Mouse (Mus musculus): ENCODE results near the gene C1qc. TPM values are rescaled to one million over a fixed set of nuclear protein-coding genes. Genes with fewer than 3 reads are reported as not detected.
A peak's percentile ranks its signal among the peaks of the same experiment; 100 is the strongest.

Gene C1qc
- polyA plus RNA-seq, 1 experiment from 2014 or later = 18.5 TPM

GRCm38 (mm10) chr4:136911804-136912203, 18.9 kb upstream of the C1qc start:
- peak overlapping the region; percentile 14 for H3K4me3 ChIP-seq
- 38% methylated on average over 9 of the region's 9 CpGs for WGBS
- H3K36me3 ChIP-seq = no peaks in the 10 kb centered on the region
- DNase-seq (ENCODE audit: low spot score) = no peak
- H3K27me3 ChIP-seq (ENCODE audit: insufficient read depth, poor library complexity, severe bottlenecking) = peaks cover 64% of the 10 kb centered on the region
- peaks cover 41% of the 10 kb centered on the region for H3K4me1 ChIP-seq (replicated peaks)
- peak overlapping the region; percentile 30; the same call in 1 of the 2 replicates for H3K27ac ChIP-seq
- no peaks in the 10 kb centered on the region for H3K9me3 ChIP-seq

GRCm38 (mm10) chr4:136911211-136911646, 18.4 kb upstream of the C1qc start:
- peak overlapping the region; percentile 30; the same call in 1 of the 2 replicates for H3K27ac ChIP-seq
- H3K4me1 ChIP-seq (replicated peaks) = peaks cover 38% of the 10 kb centered on the region
- H3K36me3 ChIP-seq = no peaks in the 10 kb centered on the region
- H3K9me3 ChIP-seq = no peaks in the 10 kb centered on the region
- peak; percentile 56 for DNase-seq (ENCODE audit: low spot score)
- H3K27me3 ChIP-seq (ENCODE audit: insufficient read depth, poor library complexity, severe bottlenecking) = peaks cover 70% of the 10 kb centered on the region
- 2% methylated on average over 17 of the region's 17 CpGs for WGBS
- peak overlapping the region; percentile 14 for H3K4me3 ChIP-seq

- peaks cover 84% of the 10 kb centered on the region for H3K27me3 ChIP-seq (ENCODE audit: insufficient read depth, poor library complexity, severe bottlenecking)
- DNase-seq (ENCODE audit: low spot score) = no peak
- H3K36me3 ChIP-seq = no peaks in the 10 kb centered on the region
- H3K4me3 ChIP-seq = no peak overlapping the region
- no peak overlapping the region for H3K27ac ChIP-seq
- no peaks in the 10 kb centered on the region for H3K9me3 ChIP-seq
- peaks cover 36% of the 10 kb centered on the region for H3K4me1 ChIP-seq (replicated peaks)
Observed at GRCm38 (mm10) chr4:136907809-136908208, 14.9 kb upstream of the C1qc start.

- Histone ChIP-seq H3K27me3 (ENCODE audit: insufficient read depth, poor library complexity, severe bottlenecking) (peaks cover 83% of the 10 kb centered on the region), H3K27ac (no peak overlapping the region)
- 16% methylated on average over 7 of the region's 7 CpGs for WGBS
Observed at GRCm38 (mm10) chr4:136907033-136907432, 14.2 kb upstream of the C1qc start.

GRCm38 (mm10) chr4:136904767-136905539, 12.1 kb upstream of the C1qc start:
- H3K27me3 ChIP-seq (ENCODE audit: insufficient read depth, poor library complexity, severe bottlenecking) = peaks cover 64% of the 10 kb centered on the region
- H3K4me1 ChIP-seq (replicated peaks) = peaks cover 13% of the 10 kb centered on the region
- WGBS = under 1% methylated on average over 23 of the region's 23 CpGs
- peak overlapping the region; percentile 31 for H3K4me3 ChIP-seq
- no peaks in the 10 kb centered on the region for H3K36me3 ChIP-seq
- no peak overlapping the region for H3K27ac ChIP-seq
- DNase-seq (ENCODE audit: low spot score) = no peak
- no peaks in the 10 kb centered on the region for H3K9me3 ChIP-seq

More at GRCm38 (mm10) chr4:136907033-136907432, 14.2 kb upstream of the C1qc start:
- Histone ChIP-seq H3K4me3 (no peak overlapping the region), H3K9me3 (no peaks in the 10 kb centered on the region), H3K36me3 (no peaks in the 10 kb centered on the region), H3K4me1 (replicated peaks) (peaks cover 28% of the 10 kb centered on the region)
- DNase-seq (ENCODE audit: low spot score) = peak; percentile 55

GRCm38 (mm10) chr4:136899154-136899553, 6.3 kb upstream of the C1qc start:
- Histone ChIP-seq H3K9me3 (no peaks in the 10 kb centered on the region), H3K4me3 (no peak overlapping the region), H3K36me3 (no peaks in the 10 kb centered on the region), H3K27ac (no peak overlapping the region), H3K4me1 (replicated peaks) (peaks cover 15% of the 10 kb centered on the region), H3K27me3 (ENCODE audit: insufficient read depth, poor library complexity, severe bottlenecking) (peaks cover 65% of the 10 kb centered on the region)
- WGBS = 62% methylated on average over 7 of the region's 7 CpGs
- no peak for DNase-seq (ENCODE audit: low spot score)

- Histone ChIP-seq H3K4me3 (no peak within 1 kb of the TSS), H3K36me3 (no peaks in the 10 kb centered on the region), H3K9me3 (no peaks in the 10 kb centered on the region), H3K27ac (no peak within 1 kb of the TSS), H3K4me1 (replicated peaks) (peaks cover 17% of the 10 kb centered on the region), H3K27me3 (ENCODE audit: insufficient read depth, poor library complexity, severe bottlenecking) (peaks cover 64% of the 10 kb centered on the region)
- no peak for DNase-seq (ENCODE audit: low spot score)
- 81% methylated on average over 9 of the region's 9 CpGs for WGBS
Observed at GRCm38 (mm10) chr4:136898637-136899036, 5.8 kb upstream of the C1qc start, which contains the start of gene C1qa. TSS of gene C1qa (minus strand) at chr4:136898803.

GRCm38 (mm10) chr4:136898084-136898598, 5.3 kb upstream of the C1qc start:
- no peak overlapping the region for H3K27ac ChIP-seq
- H3K27me3 ChIP-seq (ENCODE audit: insufficient read depth, poor library complexity, severe bottlenecking) = peaks cover 66% of the 10 kb centered on the region
- no peak for DNase-seq (ENCODE audit: low spot score)
- H3K4me1 ChIP-seq (replicated peaks) = peaks cover 17% of the 10 kb centered on the region
- H3K4me3 ChIP-seq = no peak overlapping the region
- no peaks in the 10 kb centered on the region for H3K9me3 ChIP-seq
- no peaks in the 10 kb centered on the region for H3K36me3 ChIP-seq
- WGBS = 72% methylated on average over 9 of the region's 9 CpGs

GRCm38 (mm10) chr4:136896461-136896860, 3.6 kb upstream of the C1qc start:
- Histone ChIP-seq H3K36me3 (no peaks in the 10 kb centered on the region), H3K27me3 (ENCODE audit: insufficient read depth, poor library complexity, severe bottlenecking) (peaks cover 71% of the 10 kb centered on the region), H3K4me3 (no peak overlapping the region), H3K27ac (no peak overlapping the region), H3K9me3 (no peaks in the 10 kb centered on the region), H3K4me1 (replicated peaks) (peaks cover 17% of the 10 kb centered on the region)
- 35% methylated on average over 10 of the region's 10 CpGs for WGBS
- DNase-seq (ENCODE audit: low spot score) = no peak

- H3K27me3 ChIP-seq (ENCODE audit: insufficient read depth, poor library complexity, severe bottlenecking) = peaks cover 77% of the 10 kb centered on the region
- H3K4me1 ChIP-seq (replicated peaks) = peaks cover 17% of the 10 kb centered on the region
- H3K36me3 ChIP-seq = no peaks in the 10 kb centered on the region
- DNase-seq (ENCODE audit: low spot score) = no peak
- H3K4me3 ChIP-seq = peak overlapping the region; percentile 29
- 7% methylated on average over 15 of the region's 15 CpGs for WGBS
- H3K27ac ChIP-seq = 0 out of 2 replicates have a peak overlapping the region, but pooled peaks have one; percentile 35
- H3K9me3 ChIP-seq = no peaks in the 10 kb centered on the region
Observed at GRCm38 (mm10) chr4:136895861-136896260, 3.0 kb upstream of the C1qc start.

GRCm38 (mm10) chr4:136894821-136895220, 2.0 kb upstream of the C1qc start:
- WGBS = 74% methylated on average over 4 of the region's 4 CpGs

GRCm38 (mm10) chr4:136893691-136894543, 1.1 kb upstream of the C1qc start:
- Histone ChIP-seq H3K27me3 (ENCODE audit: insufficient read depth, poor library complexity, severe bottlenecking) (peaks cover 87% of the 10 kb centered on the region), H3K27ac (no peak overlapping the region), H3K4me1 (replicated peaks) (peaks cover 21% of the 10 kb centered on the region), H3K9me3 (no peaks in the 10 kb centered on the region), H3K36me3 (no peaks in the 10 kb centered on the region), H3K4me3 (no peak overlapping the region)
- 9% methylated on average over 9 of the region's 9 CpGs for WGBS
- DNase-seq (ENCODE audit: low spot score) = peak; percentile 64

More at GRCm38 (mm10) chr4:136894821-136895220, 2.0 kb upstream of the C1qc start:
- Histone ChIP-seq H3K4me1 (replicated peaks) (peaks cover 21% of the 10 kb centered on the region), H3K36me3 (no peaks in the 10 kb centered on the region), H3K27ac (no peak overlapping the region), H3K27me3 (ENCODE audit: insufficient read depth, poor library complexity, severe bottlenecking) (peaks cover 85% of the 10 kb centered on the region), H3K4me3 (no peak overlapping the region), H3K9me3 (no peaks in the 10 kb centered on the region)
- DNase-seq (ENCODE audit: low spot score) = no peak

Data from hindbrain, embryonic 10.5 days (tissue).